Mouse (Mus musculus) liver, adult 10 weeks (tissue): Measurements from ENCODE around the gene Nmbr. TPM values are rescaled to one million over a fixed set of nuclear protein-coding genes. Genes with fewer than 3 reads are reported as not detected.

Experiments
- polyA plus RNA-seq: library from polyadenylated mRNA; stranded (reverse); fragments of 350-450 nt; fragmentation: Illumina TruSeq; extraction: RNeasy Lipid Tissue Mini Kit (QIAGEN cat#74804); gene quantifications from one replicate; pipeline ENCODE4 v1.2.3, GENCODE M21; 2014; ENCODE audit warnings: low read depth, low replicate concordance

The Nmbr gene
- polyA plus RNA-seq, result not detected

DNA sequence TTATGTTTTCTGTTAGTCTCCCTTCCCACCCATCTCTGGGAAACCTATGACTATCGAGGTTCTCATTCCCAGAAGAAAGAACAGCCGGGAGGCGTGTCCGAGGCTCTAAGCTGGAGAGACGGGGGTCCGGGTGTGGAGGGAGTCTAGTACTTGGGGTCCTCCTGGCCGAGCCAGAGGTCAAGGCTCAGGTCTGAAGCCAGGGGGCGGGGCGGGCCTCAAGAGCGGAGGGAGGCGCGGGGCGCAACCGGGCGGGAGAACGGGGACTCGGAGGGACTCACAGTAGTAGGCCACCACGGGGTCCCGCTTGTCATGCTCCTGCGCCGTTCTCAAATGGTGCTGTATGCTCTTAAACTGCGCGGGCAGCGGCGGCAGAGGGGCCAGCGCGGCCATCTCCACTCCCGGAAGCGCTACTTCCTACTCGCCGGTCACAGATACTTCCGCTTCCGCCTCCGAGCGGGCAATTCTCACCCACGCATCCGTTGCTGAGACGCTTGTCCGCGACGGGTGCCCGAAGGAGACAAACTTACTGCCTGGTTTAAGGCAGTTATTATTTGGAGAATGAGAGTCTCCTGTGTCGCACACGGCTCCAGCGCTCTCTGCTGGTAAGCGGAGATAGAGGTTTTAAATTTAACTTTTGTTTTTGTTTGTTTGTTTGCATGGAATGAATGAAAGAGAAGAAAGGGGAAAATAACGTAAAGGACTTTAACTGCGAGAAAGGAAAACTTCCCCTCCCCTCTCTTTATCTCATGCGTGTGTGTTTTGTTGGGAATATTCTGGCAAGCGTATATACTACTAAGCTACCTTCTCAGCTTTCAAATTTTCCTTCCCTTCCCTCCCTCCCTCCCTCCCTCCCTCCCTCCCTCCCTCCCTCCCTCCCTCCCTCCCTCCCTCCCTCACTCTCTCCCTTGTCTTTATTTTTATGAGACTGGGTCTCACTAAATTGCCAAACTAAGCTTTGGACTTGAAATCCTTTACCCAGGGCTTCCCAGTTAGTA is at the start of gene Nmbr, which contains the start of gene Vta1:
TSS of gene Nmbr (plus strand) at position 520 of the 995 bp plus-strand sequence.
TSS of gene Vta1 (minus strand) at position 489 of the 995 bp plus-strand sequence.

DNA sequence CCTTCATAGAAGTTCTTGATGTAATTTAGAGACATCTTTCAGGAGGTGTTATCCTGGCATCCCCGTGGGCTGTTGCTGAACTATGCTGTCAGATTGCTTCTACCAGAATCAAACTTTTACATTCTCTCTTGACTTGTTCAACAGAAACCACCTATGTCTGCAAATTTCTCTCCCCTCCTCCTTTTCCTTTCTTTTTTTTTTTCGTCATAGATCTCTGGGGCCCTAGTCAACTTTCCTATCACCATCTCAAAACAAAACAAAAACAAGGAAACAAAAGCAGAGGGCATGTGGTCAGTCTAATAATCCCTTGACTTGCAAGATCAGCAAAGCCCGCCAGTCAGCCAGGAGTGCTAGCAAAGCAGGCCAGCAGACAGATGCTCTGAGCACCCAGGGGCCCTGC is 12.7 kb downstream of the Nmbr start, which contains the start of gene Gje1:
TSS of gene Gje1 (minus strand) at position 101 of the 400 bp plus-strand sequence.

Other genes with a start within 250 kb of the Nmbr start
- 1.2 TPM for gene Adgrg6, start 159.9 kb upstream of the Nmbr start, polyA plus RNA-seq
- gene Vta1, start within 50 bp of the Nmbr start, polyA plus RNA-seq, result 37.6 TPM
- gene Gje1, start 12.6 kb downstream of the Nmbr start, polyA plus RNA-seq, result not detected